Mouse (Mus musculus): ENCODE results near the gene Flnb. TPM values are rescaled to one million over a fixed set of nuclear protein-coding genes. Genes with fewer than 3 reads are reported as not detected.

The Flnb gene
- polyA plus RNA-seq, 1 experiment from 2014 or later = 26.8 TPM

DNA sequence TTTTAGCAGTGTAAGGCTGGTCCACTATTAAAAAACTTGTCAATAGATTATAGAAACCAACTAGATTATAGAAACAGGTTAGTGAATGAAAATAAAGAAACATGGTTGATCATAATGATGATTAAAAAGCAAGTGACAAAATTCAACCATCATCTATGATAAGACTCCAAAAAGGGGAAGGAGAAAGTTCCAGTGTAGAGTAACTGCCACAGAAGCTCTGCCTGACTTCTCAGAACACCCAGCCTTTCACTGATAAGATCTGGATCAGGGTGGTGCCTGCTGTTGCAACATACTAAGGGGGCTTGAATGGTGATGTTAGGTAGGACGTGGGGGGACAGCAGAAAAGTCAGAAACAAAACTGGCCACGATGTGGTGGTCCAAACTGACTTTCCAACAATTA, 60.2 kb downstream of the Flnb start:
- Histone ChIP-seq H3K9ac (ENCODE audit: low read length) (no peak overlapping the region), H3K9me3 (ENCODE audit: control insufficient read depth, low read length) (no peaks in the 10 kb centered on the region), H3K4me2 (ENCODE audit: low read length) (no peak overlapping the region), H3K4me3 (ENCODE audit: low read depth, low read length) (no peak overlapping the region), H3K27me3 (replicated peaks; ENCODE audit: control insufficient read depth, insufficient read depth, low read length) (no peaks in the 10 kb centered on the region), H3K27ac (ENCODE audit: low read depth) (no peak overlapping the region), H3K36me3 (ENCODE audit: control insufficient read depth, insufficient read depth, low read length) (peaks cover 48% of the 10 kb centered on the region), H3K4me1 (replicated peaks; ENCODE audit: control insufficient read depth, insufficient read depth, low read length) (no peaks in the 10 kb centered on the region)
- ATAC-seq (replicated peaks; ENCODE audit: low FRiP score, low TSS enrichment, low read depth) (no peak), DNase-seq (ENCODE audit: low spot score) (no peak)
- 73% methylated on average over 2 of the region's 2 CpGs for WGBS

DNA sequence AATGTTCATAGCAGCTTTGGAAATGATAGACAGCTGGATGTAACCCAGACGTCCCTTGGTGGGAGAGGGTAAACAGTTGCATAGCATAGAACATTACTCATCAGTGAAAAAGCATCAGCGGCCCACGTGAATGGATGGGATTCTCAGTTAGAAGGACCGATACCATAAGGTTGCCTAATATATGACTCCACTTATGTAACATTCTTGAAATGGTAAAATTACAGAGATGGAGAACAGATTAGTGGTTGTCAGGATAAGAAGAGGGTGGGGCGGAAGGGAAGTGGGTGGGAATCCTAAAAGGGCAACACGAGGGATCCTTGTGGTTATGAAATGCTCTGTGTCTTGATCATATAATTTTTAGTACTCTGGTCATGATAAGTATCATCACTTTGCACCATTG, 62.6 kb downstream of the Flnb start:
- no peaks in the 10 kb centered on the region for H3K9me3 ChIP-seq (ENCODE audit: control insufficient read depth, low read length)
- no peaks in the 10 kb centered on the region for H3K4me1 ChIP-seq (replicated peaks; ENCODE audit: control insufficient read depth, insufficient read depth, low read length)
- H3K27me3 ChIP-seq (replicated peaks; ENCODE audit: control insufficient read depth, insufficient read depth, low read length) = no peaks in the 10 kb centered on the region
- no peak overlapping the region for H3K4me3 ChIP-seq (ENCODE audit: low read depth, low read length)
- ATAC-seq (replicated peaks; ENCODE audit: low FRiP score, low TSS enrichment, low read depth) (no peak), DNase-seq (ENCODE audit: low spot score) (no peak)
- H3K4me2 ChIP-seq (ENCODE audit: low read length) = no peak overlapping the region
- no peak overlapping the region for H3K9ac ChIP-seq (ENCODE audit: low read length)
- H3K36me3 ChIP-seq (ENCODE audit: control insufficient read depth, insufficient read depth, low read length) = peaks cover 53% of the 10 kb centered on the region
- no peak overlapping the region for H3K27ac ChIP-seq (ENCODE audit: low read depth)
- 84% methylated on average over 6 of the region's 6 CpGs for WGBS

GRCm38 (mm10) chr14:7881533-7881932, 63.8 kb downstream of the Flnb start:
- no peaks in the 10 kb centered on the region for H3K9me3 ChIP-seq (ENCODE audit: control insufficient read depth, low read length)
- no peak overlapping the region for H3K9ac ChIP-seq (ENCODE audit: low read length)
- no peaks in the 10 kb centered on the region for H3K4me1 ChIP-seq (replicated peaks; ENCODE audit: control insufficient read depth, insufficient read depth, low read length)
- no peak overlapping the region for H3K4me2 ChIP-seq (ENCODE audit: low read length)
- no peak for ATAC-seq (replicated peaks; ENCODE audit: low FRiP score, low TSS enrichment, low read depth)
- H3K36me3 ChIP-seq (ENCODE audit: control insufficient read depth, insufficient read depth, low read length) = peaks cover 50% of the 10 kb centered on the region
- WGBS = 90% methylated on average over 11 of the region's 11 CpGs
- no peak for DNase-seq (ENCODE audit: low spot score)
- no peaks in the 10 kb centered on the region for H3K27me3 ChIP-seq (replicated peaks; ENCODE audit: control insufficient read depth, insufficient read depth, low read length)
- no peak overlapping the region for H3K27ac ChIP-seq (ENCODE audit: low read depth)
- H3K4me3 ChIP-seq (ENCODE audit: low read depth, low read length) = no peak overlapping the region

DNA sequence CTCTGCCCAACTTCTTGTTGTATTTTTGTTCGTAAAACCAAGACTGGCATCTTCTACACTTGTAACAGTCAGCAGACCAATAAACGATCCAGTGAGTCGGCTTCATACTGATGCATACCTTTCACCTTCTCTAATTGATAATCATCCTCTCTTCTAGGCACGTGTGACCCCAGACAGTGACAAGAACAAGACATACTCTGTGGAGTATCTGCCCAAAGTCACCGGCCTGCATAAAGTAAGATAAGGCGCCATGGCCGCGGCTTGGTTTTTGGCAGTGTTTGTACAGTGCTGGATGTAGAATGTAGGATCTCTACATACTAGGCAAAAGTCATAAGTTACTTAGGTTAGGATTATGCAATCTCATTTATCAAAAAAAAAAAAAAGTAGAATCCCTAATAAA, 64.3 kb downstream of the Flnb start:
- Histone ChIP-seq H3K9me3 (ENCODE audit: control insufficient read depth, low read length) (no peaks in the 10 kb centered on the region), H3K4me1 (replicated peaks; ENCODE audit: control insufficient read depth, insufficient read depth, low read length) (no peaks in the 10 kb centered on the region)

GRCm38 (mm10) chr14:7884158-7884557, 66.4 kb downstream of the Flnb start:
- 96% methylated on average over 1 of the region's 1 CpGs for WGBS
- no peak overlapping the region for H3K4me3 ChIP-seq (ENCODE audit: low read depth, low read length)
- no peaks in the 10 kb centered on the region for H3K27me3 ChIP-seq (replicated peaks; ENCODE audit: control insufficient read depth, insufficient read depth, low read length)
- DNase-seq (ENCODE audit: low spot score) (no peak), ATAC-seq (replicated peaks; ENCODE audit: low FRiP score, low TSS enrichment, low read depth) (no peak)
- peaks cover 10% of the 10 kb centered on the region for H3K4me1 ChIP-seq (replicated peaks; ENCODE audit: control insufficient read depth, insufficient read depth, low read length)
- no peak overlapping the region for H3K4me2 ChIP-seq (ENCODE audit: low read length)
- H3K9me3 ChIP-seq (ENCODE audit: control insufficient read depth, low read length) = no peaks in the 10 kb centered on the region
- H3K9ac ChIP-seq (ENCODE audit: low read length) = no peak overlapping the region
- H3K27ac ChIP-seq (ENCODE audit: low read depth) = no peak overlapping the region
- H3K36me3 ChIP-seq (ENCODE audit: control insufficient read depth, insufficient read depth, low read length) = peaks cover 59% of the 10 kb centered on the region

More for the DNA sequence above, 64.3 kb downstream of the Flnb start:
- Histone ChIP-seq H3K27me3 (replicated peaks; ENCODE audit: control insufficient read depth, insufficient read depth, low read length) (no peaks in the 10 kb centered on the region), H3K27ac (ENCODE audit: low read depth) (no peak overlapping the region), H3K4me3 (ENCODE audit: low read depth, low read length) (no peak overlapping the region), H3K9ac (ENCODE audit: low read length) (no peak overlapping the region), H3K4me2 (ENCODE audit: low read length) (no peak overlapping the region), H3K36me3 (ENCODE audit: control insufficient read depth, insufficient read depth, low read length) (peaks cover 55% of the 10 kb centered on the region)
- WGBS = 88% methylated on average over 8 of the region's 8 CpGs
- ATAC-seq (replicated peaks; ENCODE audit: low FRiP score, low TSS enrichment, low read depth) = no peak
- no peak for DNase-seq (ENCODE audit: low spot score)

DNA sequence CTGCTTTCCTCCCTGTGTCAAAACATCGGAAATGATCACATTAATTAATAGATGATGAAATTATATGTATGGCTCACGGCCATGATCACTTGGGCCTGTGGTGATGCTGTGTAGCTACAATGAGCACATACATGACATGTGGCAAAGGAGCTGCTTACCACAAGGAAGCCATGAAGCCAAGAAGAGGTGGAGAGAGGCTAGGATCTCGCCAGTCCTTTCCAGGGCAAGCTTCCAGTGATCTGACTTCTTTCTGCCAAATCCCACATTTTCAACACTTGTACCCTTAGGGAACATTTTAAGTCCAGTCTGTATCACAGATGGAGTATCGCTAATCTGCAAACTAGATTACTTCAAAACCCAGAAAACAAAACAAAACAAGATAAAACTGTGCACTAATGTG, 67.1 kb downstream of the Flnb start:
- H3K4me2 ChIP-seq (ENCODE audit: low read length) = no peak overlapping the region
- H3K4me1 ChIP-seq (replicated peaks; ENCODE audit: control insufficient read depth, insufficient read depth, low read length) = peaks cover 16% of the 10 kb centered on the region
- H3K9ac ChIP-seq (ENCODE audit: low read length) = no peak overlapping the region
- WGBS = 94% methylated on average over 4 of the region's 4 CpGs
- H3K4me3 ChIP-seq (ENCODE audit: low read depth, low read length) = no peak overlapping the region
- H3K27ac ChIP-seq (ENCODE audit: low read depth) = no peak overlapping the region
- no peak for DNase-seq (ENCODE audit: low spot score)
- no peaks in the 10 kb centered on the region for H3K9me3 ChIP-seq (ENCODE audit: control insufficient read depth, low read length)
- H3K27me3 ChIP-seq (replicated peaks; ENCODE audit: control insufficient read depth, insufficient read depth, low read length) = no peaks in the 10 kb centered on the region
- no peak for ATAC-seq (replicated peaks; ENCODE audit: low FRiP score, low TSS enrichment, low read depth)
- peaks cover 59% of the 10 kb centered on the region for H3K36me3 ChIP-seq (ENCODE audit: control insufficient read depth, insufficient read depth, low read length)

DNA sequence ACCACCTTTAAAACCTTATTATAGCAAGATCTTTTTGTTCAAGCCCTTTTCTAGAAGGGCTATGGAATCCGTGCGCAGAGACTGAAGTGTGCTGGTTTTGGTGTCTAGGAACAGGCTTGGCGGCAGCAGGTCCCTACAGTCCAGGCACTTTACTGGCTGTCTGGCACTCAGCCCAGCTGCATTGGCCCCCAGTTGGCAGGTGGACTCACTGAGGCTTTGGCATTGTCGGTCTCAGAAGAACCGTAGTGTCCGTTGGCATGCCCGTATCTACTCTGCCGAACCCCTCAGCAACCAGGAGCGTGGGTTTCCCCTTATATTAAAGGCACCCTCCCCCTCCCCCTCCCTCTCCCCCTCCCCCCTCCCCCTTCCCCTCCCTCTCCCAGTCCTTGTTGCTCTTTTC, 67.8 kb downstream of the Flnb start:
- no peak overlapping the region for H3K9ac ChIP-seq (ENCODE audit: low read length)
- no peak overlapping the region for H3K4me3 ChIP-seq (ENCODE audit: low read depth, low read length)
- no peaks in the 10 kb centered on the region for H3K27me3 ChIP-seq (replicated peaks; ENCODE audit: control insufficient read depth, insufficient read depth, low read length)
- 93% methylated on average over 9 of the region's 9 CpGs for WGBS
- H3K36me3 ChIP-seq (ENCODE audit: control insufficient read depth, insufficient read depth, low read length) = peaks cover 62% of the 10 kb centered on the region
- peaks cover 18% of the 10 kb centered on the region for H3K4me1 ChIP-seq (replicated peaks; ENCODE audit: control insufficient read depth, insufficient read depth, low read length)
- no peak overlapping the region for H3K27ac ChIP-seq (ENCODE audit: low read depth)
- ATAC-seq (replicated peaks; ENCODE audit: low FRiP score, low TSS enrichment, low read depth) (no peak), DNase-seq (ENCODE audit: low spot score) (no peak)
- H3K4me2 ChIP-seq (ENCODE audit: low read length) = no peak overlapping the region
- H3K9me3 ChIP-seq (ENCODE audit: control insufficient read depth, low read length) = no peaks in the 10 kb centered on the region

DNA sequence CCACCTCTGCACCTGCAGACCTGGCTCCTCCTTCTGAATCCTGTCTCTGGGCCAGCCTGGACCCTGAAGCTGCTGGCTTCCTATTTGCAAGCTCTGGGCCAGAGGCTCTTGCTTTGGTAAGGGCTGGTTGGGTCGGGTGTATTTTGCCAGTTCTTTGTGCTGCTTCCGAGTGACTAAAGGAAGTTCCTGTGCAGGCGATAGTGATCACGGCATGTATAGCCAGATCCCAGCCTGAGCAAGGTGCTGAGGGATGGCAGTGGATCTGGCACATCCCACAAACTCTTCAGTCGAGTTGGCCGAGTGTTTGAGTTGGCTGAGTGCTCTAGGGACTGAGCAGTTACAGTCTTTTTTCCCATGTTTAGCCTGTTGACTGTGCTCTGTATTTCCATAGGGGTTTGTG, 68.3 kb downstream of the Flnb start:
- Histone ChIP-seq H3K4me2 (ENCODE audit: low read length) (no peak overlapping the region), H3K4me1 (replicated peaks; ENCODE audit: control insufficient read depth, insufficient read depth, low read length) (peaks cover 18% of the 10 kb centered on the region), H3K9me3 (ENCODE audit: control insufficient read depth, low read length) (no peaks in the 10 kb centered on the region), H3K9ac (ENCODE audit: low read length) (no peak overlapping the region), H3K36me3 (ENCODE audit: control insufficient read depth, insufficient read depth, low read length) (peaks cover 67% of the 10 kb centered on the region), H3K27me3 (replicated peaks; ENCODE audit: control insufficient read depth, insufficient read depth, low read length) (no peaks in the 10 kb centered on the region), H3K27ac (ENCODE audit: low read depth) (no peak overlapping the region), H3K4me3 (ENCODE audit: low read depth, low read length) (no peak overlapping the region)
- ATAC-seq (replicated peaks; ENCODE audit: low FRiP score, low TSS enrichment, low read depth) = no peak
- DNase-seq (ENCODE audit: low spot score) = no peak
- 89% methylated on average over 6 of the region's 6 CpGs for WGBS

DNA sequence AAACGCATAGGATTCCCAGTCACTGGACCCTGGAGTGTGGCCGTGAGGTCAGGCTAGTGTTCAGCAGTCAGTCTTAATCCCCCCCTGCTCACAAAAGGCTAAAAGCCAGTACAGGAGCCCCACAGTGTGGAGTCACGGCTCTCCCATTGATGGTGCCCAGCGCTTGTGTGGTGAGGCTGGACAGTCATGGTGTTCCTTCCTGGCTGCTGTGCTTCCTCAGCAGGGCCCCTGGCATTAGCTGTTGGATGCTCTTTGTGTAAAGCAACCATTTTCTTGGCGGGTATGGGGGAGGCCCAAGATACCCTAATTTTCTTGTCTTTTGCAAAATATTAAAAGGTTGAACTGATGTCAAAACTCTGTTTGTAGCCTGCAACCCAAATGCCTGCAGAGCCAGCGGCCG, 69.4 kb downstream of the Flnb start:
- Histone ChIP-seq H3K27me3 (replicated peaks; ENCODE audit: control insufficient read depth, insufficient read depth, low read length) (no peaks in the 10 kb centered on the region), H3K9me3 (ENCODE audit: control insufficient read depth, low read length) (no peaks in the 10 kb centered on the region), H3K36me3 (ENCODE audit: control insufficient read depth, insufficient read depth, low read length) (peaks cover 70% of the 10 kb centered on the region), H3K4me1 (replicated peaks; ENCODE audit: control insufficient read depth, insufficient read depth, low read length) (peaks cover 18% of the 10 kb centered on the region), H3K4me3 (ENCODE audit: low read depth, low read length) (no peak overlapping the region), H3K9ac (ENCODE audit: low read length) (no peak overlapping the region), H3K27ac (ENCODE audit: low read depth) (no peak overlapping the region), H3K4me2 (ENCODE audit: low read length) (no peak overlapping the region)
- no peak for DNase-seq (ENCODE audit: low spot score)
- WGBS = 91% methylated on average over 7 of the region's 7 CpGs
- no peak for ATAC-seq (replicated peaks; ENCODE audit: low FRiP score, low TSS enrichment, low read depth)
